Mouse (Mus musculus) cerebellum, adult 2 months (tissue): Measurements from ENCODE around the gene Rsu1.

ENCODE experiments used
- CTCF ChIP-seq: fragments of 200-500 bp; IDR thresholded peaks from 2 replicates; pipeline ENCODE4 v1.5.1; 2011; ENCODE audit warnings: low read depth, mild to moderate bottlenecking, control low read depth, low read length, moderate library complexity, borderline replicate concordance; ENCODE audit not compliant: insufficient read depth
- POLR2A ChIP-seq: fragments of 200-500 bp; IDR thresholded peaks from 2 replicates; pipeline ENCODE4 v1.6.1; 2011; ENCODE audit warnings: low read length, control low read depth, borderline replicate concordance; ENCODE audit not compliant: insufficient read depth

DNA sequence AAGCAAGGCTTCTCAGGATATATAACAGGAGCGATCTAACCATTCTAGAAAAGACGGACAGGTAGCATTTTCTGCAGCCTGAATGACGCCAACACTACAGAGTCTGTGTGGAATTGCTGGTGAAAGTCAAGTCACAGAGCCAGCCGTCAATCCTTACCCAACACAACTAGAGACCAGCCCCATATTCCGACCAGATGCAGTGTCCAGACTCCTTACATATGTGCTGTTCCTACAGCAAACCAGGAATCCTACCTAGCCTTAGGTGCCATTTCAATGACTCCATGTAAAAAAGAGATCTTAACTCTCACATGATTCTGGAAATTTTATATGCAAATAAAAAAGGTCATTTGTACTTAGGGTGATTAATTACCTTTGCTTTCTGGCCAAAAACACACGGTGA, 38.9 kb downstream of the Rsu1 start:
- TF ChIP-seq CTCF = no peak
- no peak for TF ChIP-seq POLR2A
